In the genomic region with DNA sequence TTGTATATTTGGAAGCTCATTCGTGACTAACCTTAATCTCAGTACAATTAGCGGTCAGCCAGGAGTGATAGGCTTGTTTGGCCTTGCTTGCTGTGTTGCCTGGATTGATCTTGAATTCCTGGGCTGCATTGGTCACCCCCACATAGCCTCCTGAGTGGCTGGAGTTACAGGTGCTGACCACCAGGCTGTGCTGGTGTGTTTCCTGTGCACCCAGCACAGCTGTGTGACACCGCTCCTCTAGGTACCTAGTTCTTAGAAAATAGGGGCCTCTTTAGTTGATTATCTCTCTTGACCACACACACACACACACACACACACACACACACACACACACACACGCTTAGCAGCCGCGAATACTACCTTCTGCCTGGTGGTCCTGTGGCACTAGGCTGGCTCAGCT, we compare ENCODE assay signal across 9 mouse cellular contexts. TPM values are rescaled to one million over a fixed set of nuclear protein-coding genes. Genes with fewer than 3 reads are reported as not detected.
DNase-seq lines count a peak whose midpoint lies in the region; ATAC-seq and TF ChIP-seq lines count a peak whose summit lies in the region.
"Had no signal": no experiment of that assay in that cellular context is flagged by ENCODE, and none has a peak within 500 bp of the region (broad histone marks: within the 10 kb centered on the region; RNA-seq: fewer than 3 reads in every experiment).

No protein-coding gene starts in this region.

- peak overlapping the region; percentile 14 for H3K4me2 ChIP-seq in liver, embryonic 14.5 days (ENCODE audit: low read depth)
- no peak overlapping the region for H3K4me2 ChIP-seq in intestine, embryonic 16.5 days (ENCODE audit: low read depth, low read length)
- H3K4me2 ChIP-seq: embryonic facial prominence, embryonic 13.5 days had no signal

- 69% methylated on average over 6 of the region's 6 CpGs for WGBS in lung, adult 2 months
- WGBS in liver, embryonic 14.5 days (ENCODE audit: insufficient replicate concordance), result 12% methylated on average over 6 of the region's 6 CpGs
- WGBS in intestine, embryonic 16.5 days, result 54% methylated on average over 6 of the region's 6 CpGs

- peaks cover 20% of the 10 kb centered on the region for H3K36me3 ChIP-seq in G1E (replicated peaks)
- no peaks in the 10 kb centered on the region for H3K36me3 ChIP-seq in liver, embryonic 14.5 days (replicated peaks; ENCODE audit: control insufficient read depth, insufficient read depth, low read depth)
- no peaks in the 10 kb centered on the region for H3K36me3 ChIP-seq in intestine, embryonic 16.5 days (ENCODE audit: control insufficient read depth, insufficient read depth, low read length)
- H3K36me3 ChIP-seq: embryonic facial prominence, embryonic 13.5 days had no signal

- H3K4me1 ChIP-seq in lung, adult 2 months (ENCODE audit: control insufficient read depth, insufficient read depth, low read length), result peaks cover 2% of the 10 kb centered on the region; the same call in 1 of the 2 replicates
- H3K4me1 ChIP-seq in G1E (ENCODE audit: insufficient read depth, low read depth, low read length), result peaks cover 87% of the 10 kb centered on the region
- H3K4me1 ChIP-seq in liver, embryonic 14.5 days (replicated peaks; ENCODE audit: control insufficient read depth in 2 of 2, insufficient read depth in 2 of 2, low read length in 1 of 2), result peaks cover 41 to 53% of the 10 kb centered on the region in 2 experiments
- peaks cover 4% of the 10 kb centered on the region; the same call in 1 of the 2 replicates for H3K4me1 ChIP-seq in intestine, embryonic 16.5 days (ENCODE audit: control insufficient read depth, insufficient read depth, low read length)

- peak overlapping the region; percentile 50 for H3K27ac ChIP-seq in liver, embryonic 14.5 days
- H3K27ac ChIP-seq in intestine, embryonic 16.5 days (ENCODE audit: low read length), result no peak overlapping the region
- H3K27ac ChIP-seq: embryonic facial prominence, embryonic 13.5 days had no signal

- no peak for DNase-seq in lung, adult 2 months
- no peak for DNase-seq in lung, postnatal 36 days
- DNase-seq in G1E (ENCODE audit: low spot score), result peak; percentile 73
- DNase-seq in c-Kit-positive CD71-positive TER-119-positive erythroid progenitor cells, embryonic 14.5 days (ENCODE audit: low spot score), result peak; percentile 77
- peak; percentile 64 to 68 (median 65) for DNase-seq in liver, embryonic 14.5 days (ENCODE audit: low read depth in 3 of 3, low spot score in 3 of 3)
- no peak for DNase-seq in right cerebral cortex, postnatal 14 days

- TF ChIP-seq POLR2A in lung, adult 2 months (IDR thresholded peaks at IDR 0.05; ENCODE audit: borderline replicate concordance, extremely low read depth, low read depth, low read length), result no peak

- H3K9me3 ChIP-seq in G1E (replicated peaks), result no peaks in the 10 kb centered on the region
- no peaks in the 10 kb centered on the region for H3K9me3 ChIP-seq in liver, embryonic 14.5 days (ENCODE audit: control insufficient read depth, low read length)
- H3K9me3 ChIP-seq in intestine, embryonic 16.5 days (ENCODE audit: control insufficient read depth, low read length), result no peaks in the 10 kb centered on the region
- H3K9me3 ChIP-seq: embryonic facial prominence, embryonic 13.5 days had no signal

- peak; percentile 71 for TF ChIP-seq EP300 in liver, embryonic 14.5 days (IDR thresholded peaks at IDR 0.05; ENCODE audit: low read depth)

- H3K9ac ChIP-seq in liver, embryonic 14.5 days (replicated peaks), result 0 out of 2 replicates have a peak overlapping the region, but pooled peaks have one; percentile 2
- H3K9ac ChIP-seq in intestine, embryonic 16.5 days (ENCODE audit: low read depth, low read length), result no peak overlapping the region
- H3K9ac ChIP-seq: embryonic facial prominence, embryonic 13.5 days had no signal

- H3K27me3 ChIP-seq in G1E (ENCODE audit: insufficient read depth, low read length), result peaks cover 10% of the 10 kb centered on the region
- no peaks in the 10 kb centered on the region for H3K27me3 ChIP-seq in liver, embryonic 14.5 days (ENCODE audit: control insufficient read depth, insufficient read depth, low read length)
- H3K27me3 ChIP-seq in intestine, embryonic 16.5 days (replicated peaks; ENCODE audit: control insufficient read depth, insufficient read depth, low read length), result no peaks in the 10 kb centered on the region

- H3K4me3 ChIP-seq in lung, adult 2 months (replicated peaks; ENCODE audit: extremely low read depth, low read depth, low read length), result no peak overlapping the region
- no peak overlapping the region; the same call in 1 of the 2 replicates for H3K4me3 ChIP-seq in G1E (ENCODE audit: low read depth, low read length)
- H3K4me3 ChIP-seq in liver, embryonic 14.5 days (ENCODE audit: insufficient read depth in 1 of 2, low read depth in 2 of 2, low read length in 2 of 2), result no peak overlapping the region
- no peak overlapping the region for H3K4me3 ChIP-seq in intestine, embryonic 16.5 days (ENCODE audit: low read length)
- H3K4me3 ChIP-seq: embryonic facial prominence, embryonic 13.5 days had no signal

- TF ChIP-seq CTCF in lung, adult 2 months (IDR thresholded peaks at IDR 0.05; ENCODE audit: insufficient read depth, low read length), result peak; percentile 38; the same call in 1 of the 2 replicates
- TF ChIP-seq CTCF in G1E (IDR thresholded peaks at IDR 0.05; ENCODE audit: low read depth, low read length), result peak; percentile 79
- TF ChIP-seq CTCF in liver, embryonic 14.5 days (IDR thresholded peaks at IDR 0.05; ENCODE audit: low read depth), result peak; percentile 97

- ATAC-seq in G1E (ENCODE audit: extremely low read depth, insufficient number of reproducible peaks, low FRiP score, poor library complexity, severe bottlenecking), result peak; percentile 63
- ATAC-seq in liver, embryonic 14.5 days (ENCODE audit: insufficient read depth), result peak; percentile 65
- ATAC-seq in cerebellum, adult (ENCODE audit: insufficient number of reproducible peaks, low FRiP score, low TSS enrichment), result no peak
- ATAC-seq in intestine, embryonic 16.5 days, result no peak

RNA-seq across cellular contexts. Expression of gene Slc41a3, which starts 3.7 kb away (rescaled TPM):
- polyA plus RNA-seq in lung, adult 2 months (2012; rRNA removed), result 11.1 and 13.8 TPM in 2 replicates
- 51.0 and 55.7 TPM in 2 replicates for total RNA-seq in G1E (2014; fragmentation: Nextera tagmentation)
- 47.7 and 50.2 TPM in 2 replicates for total RNA-seq in G1E (2017)
- 84.7 and 85.1 TPM in 2 replicates for polyA plus RNA-seq in G1E (2012)
- 23.5 and 25.3 TPM in 2 replicates for polyA plus RNA-seq in liver, embryonic 14.5 days (2012; rRNA removed)
- polyA plus RNA-seq in liver, embryonic 14.5 days (2014; fragmentation: Nextera tagmentation; extraction: Ambion mirVana), result 27.6 and 30.6 TPM in 2 replicates
- 6.4 and 7.1 TPM in 2 replicates for polyA plus RNA-seq in intestine, embryonic 16.5 days (2015; fragmentation: Nextera tagmentation; extraction: Ambion mirVana)

Comparison
In these comparisons a context has a peak if more than half of its experiments do, and no peak if none do; other contexts are left out.
1. DNase-seq: peak in G1E (single experiment), c-Kit-positive CD71-positive TER-119-positive erythroid progenitor cells, embryonic 14.5 days (single experiment) and liver, embryonic 14.5 days (3 of 3); none in lung, adult 2 months (single experiment), lung, postnatal 36 days (single experiment) and right cerebral cortex, postnatal 14 days (single experiment).
2. CTCF ChIP-seq: peak in every context shown above with its lines; median percentile 97 in liver, embryonic 14.5 days; 79 in G1E; 38 in lung, adult 2 months.
3. ATAC-seq: peak in G1E (single experiment) and liver, embryonic 14.5 days (single experiment); none in cerebellum, adult (single experiment) and intestine, embryonic 16.5 days (single experiment).